Mouse (Mus musculus) liver, postnatal 0 days (tissue): ENCODE measurements around the gene Sf3a2.

Experiments
- CTCF ChIP-seq: sonication (generic); IDR thresholded peaks from 2 replicates; pipeline ENCODE4 v1.5.1; 2016; ENCODE audit warnings: antibody characterized with exemption, low read depth
- EP300 ChIP-seq: IDR thresholded peaks from 2 replicates; pipeline ENCODE4 v1.6.1; 2016; ENCODE audit warnings: antibody characterized with exemption, low read depth, mild to moderate bottlenecking

DNA sequence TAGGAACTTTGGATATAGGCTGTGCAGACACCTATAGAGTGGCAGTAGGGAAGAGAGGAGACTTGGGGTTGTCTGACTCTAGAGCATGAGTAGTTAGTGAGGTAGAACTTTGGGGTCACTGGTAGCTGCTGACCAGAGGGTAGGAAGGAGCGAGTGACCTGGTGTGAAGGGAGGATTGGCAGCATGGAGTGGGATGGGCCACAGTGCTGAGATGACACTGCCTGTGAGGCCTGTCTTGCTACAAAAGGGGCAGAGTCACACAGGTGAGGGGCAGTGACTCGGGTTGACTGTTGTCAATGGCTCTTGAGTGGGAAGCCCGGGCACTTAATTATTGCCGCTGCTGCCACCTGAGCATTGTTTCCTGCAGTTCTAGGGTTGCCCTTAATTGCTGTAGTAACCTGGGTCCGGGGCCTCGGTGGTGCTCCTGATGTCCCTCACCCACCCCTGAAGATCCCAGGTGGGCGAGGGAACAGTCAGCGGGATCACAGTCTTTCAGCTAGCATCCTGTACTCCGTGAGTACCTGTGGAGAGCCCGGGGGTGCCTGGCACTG lies 29.9 kb downstream of the Sf3a2 start:
- no peak for TF ChIP-seq CTCF
- no peak for TF ChIP-seq EP300
